Mouse (Mus musculus) urinary bladder, postnatal 10 days (tissue): ENCODE results near the gene Gm13128.
"Not testable (repeated sequence)": the region's sequence is repeated elsewhere in the genome, so short reads cannot be mapped to it uniquely, and the experiment has no call there.

Source experiments
- DNase-seq: peaks from one replicate; pipeline ENCODE4 v3.0.0; 2022; ENCODE audit warnings: low spot score

Gm13128 gene

GRCm38 (mm10) chr4:144329949-144330348 is at the start of gene Gm13128:
Gm13128 (plus strand) TSS chr4:144330249.
- DNase-seq: not testable (repeated sequence)

- DNase-seq: not testable (repeated sequence)
These were observed 49.7 kb upstream of the Gm13128 start, which contains the start of gene Pramel5 for GRCm38 (mm10) chr4:144280388-144280787. Pramel5 (minus strand) TSS chr4:144280488.

GRCm38 (mm10) chr4:144299414-144299813 is 30.6 kb upstream of the Gm13128 start:
- DNase-seq: not testable (repeated sequence)

- DNase-seq: not testable (repeated sequence)
These were observed 17.2 kb upstream of the Gm13128 start for GRCm38 (mm10) chr4:144312666-144313460.

DNA sequence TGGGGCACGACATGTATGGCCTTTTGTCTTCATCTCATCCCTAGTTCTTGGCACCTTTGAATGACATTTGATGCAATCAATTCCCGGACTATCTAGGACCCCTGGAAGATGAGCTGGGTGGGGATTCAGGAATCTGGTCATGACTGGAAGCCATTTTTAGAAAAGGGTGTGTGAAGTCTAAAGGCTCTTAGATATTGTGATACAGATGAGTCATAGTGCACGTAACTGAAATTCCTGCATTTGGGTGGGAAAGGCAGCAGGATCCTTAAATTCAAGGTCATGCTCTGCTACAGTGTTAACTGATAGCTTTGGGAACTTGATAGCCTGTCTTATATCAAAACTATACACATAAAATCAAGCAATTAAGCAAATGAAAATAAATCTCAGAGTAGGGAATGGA is 5.8 kb downstream of the Gm13128 start:
- DNase-seq: not testable (repeated sequence)

DNA sequence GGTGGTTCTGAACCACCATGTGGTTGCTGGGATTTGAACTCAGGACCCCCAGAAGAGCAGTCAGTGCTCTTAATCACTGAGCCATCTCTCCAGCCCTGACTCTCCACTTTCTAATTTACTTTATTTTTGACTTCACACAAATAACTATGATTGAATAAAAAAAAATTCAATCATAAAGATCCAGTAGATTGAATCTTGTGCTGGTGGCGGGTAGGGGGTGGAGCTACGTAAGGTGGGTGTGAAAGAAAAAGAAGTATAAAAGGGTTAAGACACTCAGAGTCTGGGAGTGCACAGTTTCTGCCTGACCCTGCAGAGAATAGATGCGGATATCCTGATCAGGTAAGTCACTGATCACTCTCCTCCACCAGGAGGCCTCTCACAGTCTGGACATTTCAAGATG is 27.6 kb downstream of the Gm13128 start, which contains the start of gene Gm13119:
Gm13119 (plus strand) TSS at position 301 of the 400 bp plus-strand sequence.
- not testable (repeated sequence) for DNase-seq

DNA sequence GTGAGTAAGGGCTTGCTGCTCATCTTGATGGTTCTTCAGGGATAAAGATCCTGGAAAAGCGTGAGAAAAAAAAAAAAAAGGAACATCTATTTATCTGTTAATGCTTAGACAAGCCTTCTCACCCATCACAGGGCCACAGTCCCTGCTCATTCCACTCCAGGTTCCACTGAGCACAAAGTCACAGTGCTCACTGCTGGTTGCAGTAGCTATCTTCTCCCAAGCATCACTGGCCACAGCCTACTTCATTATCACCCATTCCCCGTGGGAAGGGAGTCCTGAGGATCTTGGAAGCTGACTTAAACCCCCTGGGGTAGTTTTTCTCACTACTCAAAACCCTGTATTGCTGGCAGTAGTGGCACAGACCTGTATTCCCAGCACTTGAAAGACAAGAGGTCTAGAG is 47.9 kb downstream of the Gm13128 start, which contains the start of gene Pramef20:
Pramef20 (minus strand) TSS at position 23 of the 400 bp plus-strand sequence.
- DNase-seq: no peak
